Mouse (Mus musculus): ENCODE results near the gene Cd28. TPM values are rescaled to one million over a fixed set of nuclear protein-coding genes. Genes with fewer than 3 reads are reported as not detected.

Cd28 gene
- polyA plus RNA-seq, 1 experiment = 0.52 TPM

DNA sequence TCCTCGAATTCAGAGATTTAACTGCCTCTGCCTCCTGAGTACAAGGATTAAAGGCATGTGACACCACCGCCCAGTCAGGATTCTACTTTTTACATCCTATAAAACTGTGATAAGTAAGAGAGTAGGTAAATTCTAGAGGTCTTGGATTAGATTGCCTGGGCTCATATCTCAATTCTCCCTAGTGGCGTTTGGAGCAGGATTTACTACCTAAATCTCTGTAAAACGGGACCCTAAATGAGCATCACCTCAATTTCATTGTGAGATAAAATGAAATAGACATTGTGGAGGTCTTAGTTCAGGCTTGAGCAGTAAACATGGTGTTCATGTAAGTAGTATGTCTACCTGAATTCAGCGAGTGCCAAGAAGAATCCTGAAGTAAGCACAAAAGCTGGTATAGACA lies 30.3 kb downstream of the Cd28 start:
- WGBS = 95% methylated on average over 5 of the region's 5 CpGs
- DNase-seq = no peak
- Histone ChIP-seq H3K4me1 (ENCODE audit: control insufficient read depth, insufficient read depth, low read length) (peaks cover 2% of the 10 kb centered on the region; the same call in 1 of the 2 replicates), H3K4me3 (replicated peaks; ENCODE audit: extremely low read depth, low read depth, low read length) (no peak overlapping the region)
- TF ChIP-seq POLR2A (IDR thresholded peaks at IDR 0.05; ENCODE audit: borderline replicate concordance, extremely low read depth, low read depth, low read length) = no peak

GRCm38 (mm10) chr1:60748286-60748685 lies 31.7 kb downstream of the Cd28 start:
- Histone ChIP-seq H3K4me1 (ENCODE audit: control insufficient read depth, insufficient read depth, low read length) (peaks cover 2% of the 10 kb centered on the region; the same call in 1 of the 2 replicates), H3K4me3 (replicated peaks; ENCODE audit: extremely low read depth, low read depth, low read length) (no peak overlapping the region)
- no peak for DNase-seq
- 91% methylated on average over 1 of the region's 1 CpGs for WGBS
- no peak for TF ChIP-seq CTCF (IDR thresholded peaks at IDR 0.05; ENCODE audit: insufficient read depth, low read length)
- no peak for TF ChIP-seq POLR2A (IDR thresholded peaks at IDR 0.05; ENCODE audit: borderline replicate concordance, extremely low read depth, low read depth, low read length)

DNA sequence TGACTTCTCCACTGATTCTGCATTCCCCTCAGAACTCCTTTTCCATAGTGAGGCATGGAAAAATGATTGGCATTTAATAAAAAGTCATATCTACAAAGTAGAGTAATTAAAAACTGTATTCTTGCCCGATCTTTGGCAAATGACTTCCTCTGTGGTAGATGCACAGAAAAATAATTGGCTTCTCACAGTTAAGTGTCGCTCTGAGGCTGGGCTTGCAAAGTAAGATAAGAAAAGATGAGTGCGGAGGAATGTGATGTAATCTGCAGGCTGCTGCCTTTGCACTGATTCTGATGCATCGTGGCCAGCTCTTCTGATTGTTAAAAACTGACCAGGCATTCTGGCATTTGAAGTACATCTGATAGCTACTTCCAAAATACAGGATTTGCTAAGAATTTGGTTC lies 32.3 kb downstream of the Cd28 start:
- Histone ChIP-seq H3K4me1 (ENCODE audit: control insufficient read depth, insufficient read depth, low read length) (peaks cover 2% of the 10 kb centered on the region; the same call in 1 of the 2 replicates), H3K4me3 (replicated peaks; ENCODE audit: extremely low read depth, low read depth, low read length) (no peak overlapping the region)
- WGBS = 50% methylated on average over 4 of the region's 4 CpGs
- no peak for DNase-seq
- TF ChIP-seq POLR2A (IDR thresholded peaks at IDR 0.05; ENCODE audit: borderline replicate concordance, extremely low read depth, low read depth, low read length) = no peak

DNA sequence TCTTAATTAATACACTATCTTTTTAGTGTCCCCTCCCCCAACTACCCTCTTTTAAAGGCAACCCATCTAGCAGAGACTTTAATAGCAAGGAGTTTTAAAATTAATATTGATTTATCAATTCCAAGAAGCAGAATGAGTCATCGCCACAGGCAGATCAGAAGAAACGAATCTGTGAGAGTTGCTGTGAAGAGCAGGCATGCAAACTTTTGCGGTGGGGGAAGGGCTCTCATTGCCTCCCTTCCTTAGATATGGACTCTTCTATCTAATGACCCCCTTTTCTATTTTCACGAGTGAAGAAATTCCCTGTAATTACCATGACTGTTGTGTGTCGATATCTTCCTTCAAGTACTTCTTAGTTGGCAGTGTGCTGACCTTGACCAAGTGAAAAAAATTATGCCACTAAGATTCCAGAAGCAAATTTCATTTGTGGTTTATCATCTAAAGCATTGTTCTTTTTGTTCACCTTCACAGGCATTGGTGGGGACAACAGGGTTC lies 32.8 kb downstream of the Cd28 start:
- no peak for TF ChIP-seq POLR2A (IDR thresholded peaks at IDR 0.05; ENCODE audit: borderline replicate concordance, extremely low read depth, low read depth, low read length)
- TF ChIP-seq CTCF (IDR thresholded peaks at IDR 0.05; ENCODE audit: insufficient read depth, low read length) = no peak
- 72% methylated on average over 5 of the region's 5 CpGs for WGBS
- H3K4me1 ChIP-seq (ENCODE audit: control insufficient read depth, insufficient read depth, low read length) = peaks cover 2% of the 10 kb centered on the region; the same call in 1 of the 2 replicates
- no peak for DNase-seq
- no peak overlapping the region for H3K4me3 ChIP-seq (replicated peaks; ENCODE audit: extremely low read depth, low read depth, low read length)

GRCm38 (mm10) chr1:60750201-60750765 lies 33.7 kb downstream of the Cd28 start:
- TF ChIP-seq POLR2A (IDR thresholded peaks at IDR 0.05; ENCODE audit: borderline replicate concordance, extremely low read depth, low read depth, low read length) = no peak
- 82% methylated on average over 6 of the region's 6 CpGs for WGBS
- H3K4me3 ChIP-seq (replicated peaks; ENCODE audit: extremely low read depth, low read depth, low read length) = no peak overlapping the region
- H3K4me1 ChIP-seq (ENCODE audit: control insufficient read depth, insufficient read depth, low read length) = peaks cover 2% of the 10 kb centered on the region; the same call in 1 of the 2 replicates
- no peak for DNase-seq

- DNase-seq = no peak
- Histone ChIP-seq H3K4me3 (replicated peaks; ENCODE audit: extremely low read depth, low read depth, low read length) (no peak overlapping the region), H3K4me1 (ENCODE audit: control insufficient read depth, insufficient read depth, low read length) (peaks cover 2% of the 10 kb centered on the region)
- 85% methylated on average over 4 of the region's 4 CpGs for WGBS
- no peak for TF ChIP-seq POLR2A (IDR thresholded peaks at IDR 0.05; ENCODE audit: borderline replicate concordance, extremely low read depth, low read depth, low read length)
- no peak for TF ChIP-seq CTCF (IDR thresholded peaks at IDR 0.05; ENCODE audit: insufficient read depth, low read length)
These were observed 34.4 kb downstream of the Cd28 start for GRCm38 (mm10) chr1:60751011-60751410.

- DNase-seq = no peak
- no peak overlapping the region for H3K4me3 ChIP-seq (replicated peaks; ENCODE audit: extremely low read depth, low read depth, low read length)
- TF ChIP-seq CTCF (IDR thresholded peaks at IDR 0.05; ENCODE audit: insufficient read depth, low read length) (no peak), POLR2A (IDR thresholded peaks at IDR 0.05; ENCODE audit: borderline replicate concordance, extremely low read depth, low read depth, low read length) (no peak)
- WGBS = 69% methylated on average over 1 of the region's 1 CpGs
- no peaks in the 10 kb centered on the region; the same call in 1 of the 2 replicates for H3K4me1 ChIP-seq (ENCODE audit: control insufficient read depth, insufficient read depth, low read length)
These were observed 36.4 kb downstream of the Cd28 start for GRCm38 (mm10) chr1:60752986-60753385.

- DNase-seq = no peak
- Histone ChIP-seq H3K4me3 (replicated peaks; ENCODE audit: extremely low read depth, low read depth, low read length) (no peak overlapping the region), H3K4me1 (ENCODE audit: control insufficient read depth, insufficient read depth, low read length) (no peaks in the 10 kb centered on the region; the same call in 1 of the 2 replicates)
- WGBS = 92% methylated on average over 12 of the region's 12 CpGs
- TF ChIP-seq CTCF (IDR thresholded peaks at IDR 0.05; ENCODE audit: insufficient read depth, low read length) (no peak), POLR2A (IDR thresholded peaks at IDR 0.05; ENCODE audit: borderline replicate concordance, extremely low read depth, low read depth, low read length) (no peak)
These were observed 37.4 kb downstream of the Cd28 start for GRCm38 (mm10) chr1:60753981-60754380.

- no peak for DNase-seq
- H3K4me1 ChIP-seq (ENCODE audit: control insufficient read depth, insufficient read depth, low read length) = no peaks in the 10 kb centered on the region; the same call in 1 of the 2 replicates
- TF ChIP-seq POLR2A (IDR thresholded peaks at IDR 0.05; ENCODE audit: borderline replicate concordance, extremely low read depth, low read depth, low read length) = no peak
- TF ChIP-seq CTCF (IDR thresholded peaks at IDR 0.05; ENCODE audit: insufficient read depth, low read length) = no peak
- no peak overlapping the region for H3K4me3 ChIP-seq (replicated peaks; ENCODE audit: extremely low read depth, low read depth, low read length)
- WGBS = 65% methylated on average over 7 of the region's 7 CpGs
These were observed 39.0 kb downstream of the Cd28 start for GRCm38 (mm10) chr1:60755391-60756243.

DNA sequence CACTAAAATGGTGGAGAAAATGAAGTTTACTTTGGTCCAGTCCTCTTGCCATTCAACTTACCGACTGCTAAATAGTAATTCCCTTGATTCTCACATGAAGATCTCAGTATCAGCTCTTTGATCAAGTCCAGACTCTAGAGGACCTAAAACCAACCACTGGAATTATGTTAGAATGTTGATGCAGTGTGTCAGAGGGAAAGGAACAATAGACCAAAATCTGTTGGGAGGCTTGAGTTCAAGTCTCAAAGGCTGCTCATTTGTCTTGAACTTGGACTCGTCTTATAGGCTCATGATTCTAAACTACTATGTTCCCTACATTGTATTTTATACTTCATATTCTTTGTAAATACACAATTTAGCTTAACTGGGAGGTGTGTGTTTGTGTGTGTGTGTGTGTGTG lies 41.0 kb downstream of the Cd28 start:
- WGBS = 93% methylated on average over 2 of the region's 2 CpGs
- H3K4me1 ChIP-seq (ENCODE audit: control insufficient read depth, insufficient read depth, low read length) = no peaks in the 10 kb centered on the region; the same call in 1 of the 2 replicates
- no peak for TF ChIP-seq POLR2A (IDR thresholded peaks at IDR 0.05; ENCODE audit: borderline replicate concordance, extremely low read depth, low read depth, low read length)
- no peak for TF ChIP-seq CTCF (IDR thresholded peaks at IDR 0.05; ENCODE audit: insufficient read depth, low read length)
- no peak overlapping the region for H3K4me3 ChIP-seq (replicated peaks; ENCODE audit: extremely low read depth, low read depth, low read length)
- DNase-seq = no peak

Measured in lung, adult 2 months (tissue).